Mouse (Mus musculus) monocyte, adult 2 months (primary cell): ENCODE measurements around the gene Cyb5r4.
"Not testable (repeated sequence)": the region's sequence is repeated elsewhere in the genome, so short reads cannot be mapped to it uniquely, and the experiment has no call there.

Experiments used
- DNase-seq, 2 experiments: peaks; one replicate each; pipeline ENCODE4 v3.0.0; 2022; ENCODE audit warnings: low spot score in 2 of 2, low read depth in 1 of 2

Cyb5r4 gene

GRCm38 (mm10) chr9:87025764-87026163 is 4.0 kb downstream of the Cyb5r4 start:
- no peak for DNase-seq

- peak in 1 of 2 experiments; percentile 10 for DNase-seq
Measured at GRCm38 (mm10) chr9:87027423-87028084, 5.7 kb downstream of the Cyb5r4 start.

DNA sequence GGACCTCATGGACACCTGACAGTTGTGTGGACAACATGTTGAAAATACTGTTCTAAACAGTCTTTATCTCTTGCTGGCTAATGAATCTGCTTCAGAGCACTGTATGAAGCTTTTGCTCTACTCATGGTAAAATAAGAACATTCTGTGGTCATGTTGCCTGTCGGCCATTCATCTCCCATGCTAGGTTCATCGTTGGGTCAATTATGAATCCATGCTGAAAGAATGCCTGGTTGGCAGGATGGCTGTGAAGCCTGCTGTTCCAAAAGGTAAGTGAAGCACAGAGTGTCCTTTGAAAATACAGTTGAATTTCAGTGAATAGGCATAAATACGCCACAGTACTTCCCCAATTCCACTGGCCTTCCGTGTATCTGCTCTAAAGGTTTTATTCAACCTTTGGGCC is 10.4 kb downstream of the Cyb5r4 start:
- DNase-seq = no peak

DNA sequence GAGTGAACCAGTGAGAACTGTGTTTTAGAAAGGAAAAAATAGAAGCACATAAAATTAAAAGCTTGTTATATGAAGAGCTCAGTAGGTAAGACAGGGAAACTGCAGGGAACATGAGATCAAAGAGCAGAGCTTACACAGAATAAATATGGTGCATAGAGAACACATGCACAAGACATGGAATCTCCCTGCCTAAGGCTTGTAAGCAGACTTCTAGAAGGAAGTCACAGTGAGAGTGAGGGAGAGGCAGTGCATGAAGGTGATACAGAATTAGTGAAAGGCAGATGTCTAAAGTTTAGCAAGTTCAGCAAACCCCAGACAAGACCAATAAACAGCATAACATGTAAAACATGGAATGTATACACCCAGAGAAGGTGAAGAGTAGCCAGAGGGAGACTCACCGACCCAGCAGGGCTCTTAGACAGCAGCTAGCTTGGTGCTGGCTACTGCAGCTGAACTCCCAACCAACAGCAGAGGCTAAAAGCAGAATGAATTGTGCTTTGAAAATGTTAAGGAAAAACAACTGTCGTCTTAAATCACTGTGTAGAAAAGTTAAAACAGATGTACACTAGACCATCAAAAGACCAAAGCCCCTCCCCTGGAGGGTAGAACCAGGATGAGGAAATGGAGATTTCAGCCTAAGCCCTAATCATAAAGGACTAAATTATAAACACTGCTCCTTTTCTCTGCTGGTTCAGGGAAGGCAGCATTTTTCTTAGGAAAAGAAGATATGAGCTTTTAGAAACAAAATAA is 13.2 kb downstream of the Cyb5r4 start:
- no peak for DNase-seq

DNA sequence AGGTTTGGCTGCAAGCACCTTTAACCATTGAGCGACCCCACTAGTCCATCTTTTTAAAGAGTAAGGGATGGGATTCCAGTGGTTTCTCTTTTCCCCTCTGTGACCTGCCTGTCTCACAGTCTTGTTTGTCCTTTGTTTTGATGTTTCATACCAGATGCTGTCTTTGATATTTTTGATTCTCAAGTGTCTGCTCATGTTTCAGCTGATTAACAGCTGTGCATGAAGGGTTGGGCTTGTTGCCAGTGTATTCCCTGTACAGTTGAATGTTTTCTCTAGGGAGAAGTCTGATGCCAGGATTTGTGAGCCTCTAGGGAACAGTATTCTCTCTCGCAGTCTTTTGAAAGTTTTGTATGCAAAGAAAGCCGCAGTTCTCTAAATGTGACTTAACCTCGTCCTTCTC is 27.6 kb downstream of the Cyb5r4 start:
- no peak for DNase-seq

DNA sequence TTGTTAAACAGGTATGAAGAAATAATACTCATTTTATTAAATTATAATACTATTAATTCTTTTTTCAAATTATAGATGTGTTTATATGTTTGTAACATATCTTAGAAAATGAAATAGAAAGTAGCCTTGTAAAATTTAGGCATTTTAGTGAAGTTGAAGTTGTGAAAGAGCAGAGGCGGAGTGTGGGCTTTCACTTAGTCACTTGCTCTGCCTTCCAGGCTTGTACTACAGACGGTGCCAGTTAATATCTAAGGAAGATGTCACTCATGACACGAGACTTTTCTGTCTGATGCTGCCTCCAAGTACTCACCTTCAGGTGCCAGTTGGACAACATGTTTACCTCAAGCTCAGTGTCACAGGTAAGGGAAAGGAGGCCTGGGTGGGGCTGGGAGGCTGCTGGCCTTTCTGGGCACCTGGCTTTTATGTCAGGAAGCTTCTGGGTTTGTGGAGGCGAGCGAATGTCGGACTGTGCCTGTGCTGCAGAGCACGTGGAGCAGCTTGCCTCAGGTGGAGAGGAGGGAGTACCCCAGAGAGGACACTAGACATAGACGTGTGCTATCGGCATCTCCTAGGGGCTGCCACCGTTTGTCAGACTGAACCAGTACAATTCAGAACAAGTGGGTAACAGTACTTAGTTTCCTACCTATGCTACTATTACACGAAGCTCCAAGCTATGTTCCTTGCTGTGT is 33.9 kb downstream of the Cyb5r4 start:
- DNase-seq = no peak

DNA sequence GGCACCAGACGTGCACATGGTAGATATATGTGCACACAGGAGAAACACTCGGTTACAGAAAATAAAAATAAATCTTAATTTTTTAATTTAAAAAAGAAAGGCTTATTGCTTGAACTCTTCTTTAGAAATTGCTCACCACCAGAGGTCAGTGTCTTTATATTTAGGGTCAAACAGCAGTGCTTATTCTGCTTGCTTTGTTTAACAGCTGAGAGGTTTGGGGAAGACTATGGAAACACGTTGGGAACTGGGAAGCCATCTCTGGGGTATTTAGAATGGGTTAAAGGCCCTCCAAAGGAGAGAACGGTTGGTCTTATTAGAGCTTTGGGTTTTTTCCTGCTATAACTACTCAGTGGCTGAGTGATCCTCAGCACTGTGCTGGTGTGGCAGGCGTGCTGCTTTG is 40.5 kb downstream of the Cyb5r4 start:
- DNase-seq = no peak

DNA sequence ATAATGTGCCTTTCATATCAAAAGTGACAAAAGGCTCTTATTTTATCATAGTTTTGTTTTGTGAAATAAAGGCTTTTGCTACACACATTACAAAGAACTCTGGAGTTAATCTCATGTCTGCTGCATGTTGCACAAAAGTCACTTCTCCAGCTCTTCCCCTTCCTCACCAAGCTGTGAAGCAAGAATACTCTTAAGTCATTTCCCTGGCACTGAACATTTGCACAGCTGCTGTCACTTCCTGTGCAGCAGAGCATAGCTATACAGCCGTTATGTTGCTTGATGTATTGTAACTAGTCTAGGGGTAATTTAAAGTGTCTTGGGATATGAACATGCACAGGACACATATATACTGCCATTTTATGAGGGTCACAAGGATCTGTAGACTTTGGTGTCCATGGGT is 46.3 kb downstream of the Cyb5r4 start:
- no peak for DNase-seq

- not testable (repeated sequence) for DNase-seq
Measured at GRCm38 (mm10) chr9:87071566-87071965, 49.8 kb downstream of the Cyb5r4 start.

DNA sequence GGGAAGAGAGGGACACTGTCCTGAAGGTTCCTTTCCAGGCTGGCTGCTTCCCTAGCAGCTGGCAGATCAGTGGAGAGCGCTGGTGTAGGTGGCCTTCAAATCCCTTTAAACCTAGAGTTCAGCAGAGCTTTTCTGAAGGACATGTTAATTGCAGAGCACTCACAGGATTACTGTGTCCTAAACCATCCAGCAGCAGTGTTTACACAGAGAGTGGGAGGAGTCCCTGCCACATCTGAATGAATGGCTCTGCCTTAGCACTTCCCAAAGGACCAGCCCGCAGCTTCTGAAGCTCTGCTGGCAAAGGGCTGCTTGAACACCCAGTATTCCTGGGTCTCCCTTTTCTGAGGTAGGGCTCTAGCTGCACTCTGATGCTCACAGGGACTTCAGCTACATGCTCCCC is 56.1 kb downstream of the Cyb5r4 start:
- DNase-seq = no peak

DNA sequence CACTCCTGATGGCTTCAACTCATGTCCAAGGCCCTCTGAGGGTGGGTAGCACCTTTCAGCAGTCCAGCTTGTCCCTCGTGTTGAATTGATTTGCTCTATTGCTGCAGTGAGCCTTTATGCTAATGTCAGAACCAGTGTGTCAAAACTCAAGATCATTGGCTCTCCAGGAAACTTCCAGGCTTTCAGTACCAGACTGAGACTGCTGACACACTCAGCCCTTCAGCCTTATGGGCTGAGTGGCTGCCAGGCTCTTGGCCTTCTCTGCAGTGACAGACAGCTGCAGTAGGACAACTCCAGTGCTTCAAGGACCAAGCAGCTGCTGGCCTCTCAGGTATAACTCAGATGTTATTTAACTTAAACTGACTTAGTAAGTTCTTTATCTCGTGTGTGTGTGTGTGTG is 57.7 kb downstream of the Cyb5r4 start:
- DNase-seq = no peak

DNA sequence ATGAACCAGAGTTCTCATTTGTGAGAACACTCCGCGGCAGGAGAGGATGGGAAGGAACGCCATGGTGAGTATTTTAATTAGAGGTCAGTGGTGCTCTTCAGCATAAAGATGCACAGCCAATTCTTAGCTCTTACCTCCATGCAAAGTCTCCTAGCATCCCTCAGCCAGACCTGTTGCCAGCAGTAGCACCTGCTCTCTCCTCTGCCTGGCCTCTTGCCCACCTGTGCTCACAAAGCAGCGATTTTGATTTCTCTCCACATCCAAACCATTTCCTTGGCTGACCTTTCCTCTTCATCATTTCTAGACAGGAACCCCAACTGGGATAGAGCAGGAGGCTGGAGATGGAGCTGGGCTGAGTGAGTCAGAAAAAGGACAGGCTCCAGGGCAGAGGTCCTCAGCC is 65.2 kb downstream of the Cyb5r4 start:
- DNase-seq = no peak

- DNase-seq = no peak
Measured at GRCm38 (mm10) chr9:87097989-87098388, 76.2 kb downstream of the Cyb5r4 start.

GRCm38 (mm10) chr9:87115019-87115418 is 93.2 kb downstream of the Cyb5r4 start:
- no peak for DNase-seq

DNA sequence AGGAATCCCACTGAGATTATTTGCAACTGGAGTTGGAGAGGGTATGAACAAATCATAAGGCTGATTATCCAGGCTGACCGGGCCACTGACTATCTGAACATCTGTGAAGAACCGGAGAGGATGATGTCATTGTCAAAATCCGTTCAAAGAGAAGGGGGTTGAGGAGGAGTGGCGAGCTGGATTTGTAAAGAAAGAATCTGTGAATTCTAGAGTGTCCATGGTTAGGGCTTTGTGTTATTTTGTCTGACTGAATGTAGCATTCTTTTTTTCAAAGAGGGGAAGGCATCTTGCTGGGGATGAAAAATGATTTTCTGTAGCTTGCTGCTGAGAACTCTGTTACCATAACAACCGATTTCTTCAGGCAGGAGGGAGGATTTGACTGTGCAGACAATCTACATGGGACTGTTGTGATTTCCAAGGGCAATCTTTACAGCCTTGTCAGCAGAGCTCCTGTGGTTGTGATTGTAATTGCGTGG is 93.7 kb downstream of the Cyb5r4 start:
- no peak for DNase-seq

GRCm38 (mm10) chr9:87115978-87116377 is 94.2 kb downstream of the Cyb5r4 start:
- DNase-seq = no peak

- no peak for DNase-seq
Measured at GRCm38 (mm10) chr9:87118996-87119395, 97.2 kb downstream of the Cyb5r4 start.

GRCm38 (mm10) chr9:87121956-87122493 is 100.2 kb downstream of the Cyb5r4 start:
- no peak for DNase-seq

DNA sequence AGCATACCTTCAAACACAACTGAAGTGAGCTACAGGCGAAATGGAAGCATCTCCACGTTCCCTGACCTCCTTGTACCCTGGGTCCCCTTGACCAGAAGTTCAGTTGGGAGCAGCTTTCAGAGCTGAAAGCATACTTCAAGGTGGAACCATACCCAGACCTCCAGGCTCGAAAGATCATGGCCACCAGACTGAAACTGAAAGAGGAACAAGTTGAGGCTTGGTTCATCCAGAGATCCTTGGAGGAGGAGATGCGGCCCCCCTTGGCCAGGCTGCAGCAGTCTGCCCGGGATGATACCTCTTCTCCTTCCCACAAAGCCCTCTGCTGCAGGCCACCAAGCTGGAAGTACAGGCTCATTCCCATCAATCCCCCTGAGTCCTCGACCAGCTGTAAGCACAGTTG is 105.2 kb downstream of the Cyb5r4 start:
- DNase-seq = not testable (repeated sequence)
